Mouse (Mus musculus) kidney, adult 8-10 months (tissue): ENCODE measurements around the gene Cdkl3.

Experiments
- DNase-seq, 2 experiments: peaks; one replicate each; pipeline ENCODE4 v3.0.0; 2022

The Cdkl3 gene

GRCm38 (mm10) chr11:52127169-52127568 lies 123.1 kb downstream of the Cdkl3 start:
- DNase-seq, result no peak

- DNase-seq, result no peak
Observed at GRCm38 (mm10) chr11:52127760-52128159, 123.7 kb downstream of the Cdkl3 start.

- no peak for DNase-seq
Observed at GRCm38 (mm10) chr11:52128316-52129061, 124.5 kb downstream of the Cdkl3 start.

- no peak for DNase-seq
Observed at GRCm38 (mm10) chr11:52129171-52129570, 125.2 kb downstream of the Cdkl3 start.

- no peak for DNase-seq
Observed at GRCm38 (mm10) chr11:52129621-52130450, 125.8 kb downstream of the Cdkl3 start.

GRCm38 (mm10) chr11:52130451-52131068 lies 126.5 kb downstream of the Cdkl3 start:
- DNase-seq, result no peak
